ENCODE assay signal across 8 mouse cellular contexts in the genomic region with DNA sequence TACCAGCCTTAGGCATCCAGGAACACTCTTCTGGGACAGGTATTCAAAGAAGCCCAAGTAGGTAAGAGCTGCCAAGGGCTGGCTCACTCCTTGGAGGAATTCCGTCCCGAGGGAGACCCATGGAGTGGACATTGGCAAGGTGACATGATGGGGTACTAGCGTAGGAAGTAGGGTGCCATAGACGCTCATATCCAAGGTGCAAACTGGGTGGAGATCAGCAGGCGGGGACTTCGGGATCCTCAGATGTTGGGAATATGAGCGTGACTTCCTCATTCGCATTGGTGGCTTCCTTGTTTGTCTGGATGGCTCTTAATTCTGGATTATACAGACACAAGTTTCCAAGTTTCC. TPM values are rescaled to one million over a fixed set of nuclear protein-coding genes. Genes with fewer than 3 reads are reported as not detected.
DNase-seq lines count a peak whose midpoint lies in the region; ATAC-seq and TF ChIP-seq lines count a peak whose summit lies in the region.

No protein-coding gene starts in this region.

- H3K4me2 ChIP-seq in liver, embryonic 15.5 days: peak overlapping the region; percentile 97
- peak overlapping the region; percentile 84 for H3K4me2 ChIP-seq in stomach, embryonic 16.5 days (ENCODE audit: low read depth, low read length)

- no peaks in the 10 kb centered on the region for H3K27me3 ChIP-seq in testis, adult 2 months (ENCODE audit: control insufficient read depth, insufficient read depth, low read length)
- H3K27me3 ChIP-seq in liver, embryonic 15.5 days: no peaks in the 10 kb centered on the region; the same call in 1 of the 2 replicates
- no peaks in the 10 kb centered on the region for H3K27me3 ChIP-seq in stomach, embryonic 16.5 days (ENCODE audit: control insufficient read depth, insufficient read depth, low read length)

- peak overlapping the region; percentile 35 for H3K4me3 ChIP-seq in testis, adult 2 months (ENCODE audit: control insufficient read depth, low read depth, low read length)
- H3K4me3 ChIP-seq in liver, embryonic 15.5 days (replicated peaks): peak overlapping the region; percentile 79
- H3K4me3 ChIP-seq in stomach, embryonic 16.5 days (replicated peaks; ENCODE audit: low read length): peak overlapping the region; percentile 76

- 20% methylated on average over 8 of the region's 8 CpGs for WGBS in liver, embryonic 15.5 days (ENCODE audit: insufficient replicate concordance)
- 13% methylated on average over 8 of the region's 8 CpGs for WGBS in stomach, embryonic 16.5 days

- peak; percentile 7 for DNase-seq in cerebellum, adult 8-10 months
- DNase-seq in cerebellum, postnatal 36 days: no peak
- no peak for DNase-seq in testis, postnatal 10 days (ENCODE audit: low spot score)
- DNase-seq in adrenal gland, postnatal 10 days: no peak
- no peak for DNase-seq in cerebellum, adult 11-12 months

- H3K9me3 ChIP-seq in liver, embryonic 15.5 days (replicated peaks): no peaks in the 10 kb centered on the region
- no peaks in the 10 kb centered on the region for H3K9me3 ChIP-seq in stomach, embryonic 16.5 days (replicated peaks; ENCODE audit: control insufficient read depth, low read length)

- TF ChIP-seq CTCF in testis, adult 2 months (IDR thresholded peaks at IDR 0.05; ENCODE audit: control insufficient read depth, insufficient read depth, insufficient replicate concordance, low read depth, low read length): no peak

- H3K27ac ChIP-seq in testis, adult 2 months (ENCODE audit: control insufficient read depth, insufficient read depth, low read depth, low read length): no peak overlapping the region
- peak overlapping the region; percentile 72; the same call in 1 of the 2 replicates for H3K27ac ChIP-seq in liver, embryonic 15.5 days (replicated peaks)
- H3K27ac ChIP-seq in stomach, embryonic 16.5 days (ENCODE audit: low read length): no peak overlapping the region

- H3K4me1 ChIP-seq in testis, adult 2 months (ENCODE audit: control insufficient read depth, insufficient read depth, low read length): peaks cover 7% of the 10 kb centered on the region
- peaks cover 40% of the 10 kb centered on the region for H3K4me1 ChIP-seq in liver, embryonic 15.5 days (replicated peaks)
- H3K4me1 ChIP-seq in stomach, embryonic 16.5 days (ENCODE audit: control insufficient read depth, insufficient read depth, low read length): no peaks in the 10 kb centered on the region

- no peak for TF ChIP-seq POLR2A in testis, adult 2 months (IDR thresholded peaks at IDR 0.05; ENCODE audit: control insufficient read depth, low read depth, low read length)

- peak overlapping the region; percentile 83 for H3K9ac ChIP-seq in liver, embryonic 15.5 days
- H3K9ac ChIP-seq in stomach, embryonic 16.5 days (ENCODE audit: low read length): peak overlapping the region; percentile 90

- H3K36me3 ChIP-seq in testis, adult 2 months (ENCODE audit: control insufficient read depth, insufficient read depth, low read length): no peaks in the 10 kb centered on the region
- H3K36me3 ChIP-seq in liver, embryonic 15.5 days (replicated peaks): peaks cover 29% of the 10 kb centered on the region
- H3K36me3 ChIP-seq in stomach, embryonic 16.5 days (ENCODE audit: control insufficient read depth, insufficient read depth, low read length): no peaks in the 10 kb centered on the region

- peak; percentile 23; the same call in 1 of the 2 replicates for ATAC-seq in liver, embryonic 15.5 days (ENCODE audit: insufficient read depth)
- no peak for ATAC-seq in stomach, embryonic 16.5 days (ENCODE audit: insufficient read depth, low FRiP score)

RNA-seq across cellular contexts. Expression of a gene that starts 23.5 kb away (rescaled TPM):
- polyA plus RNA-seq in testis, adult 2 months (2012; rRNA removed): 4.9 and 5.0 TPM in 2 replicates
- 3.7 and 5.5 TPM in 2 replicates for polyA plus RNA-seq in liver, embryonic 15.5 days (2015; fragmentation: Nextera tagmentation; extraction: Ambion mirVana)
- polyA plus RNA-seq in stomach, embryonic 16.5 days (2015; fragmentation: Nextera tagmentation; extraction: Ambion mirVana): 5.8 and 7.0 TPM in 2 replicates
- 1 to 10 TPM; 5.9 to 7.0 TPM for total RNA-seq in adrenal gland, postnatal 10 days (2021)

RNA-seq across cellular contexts. Expression of a gene that starts 24.4 kb away (rescaled TPM):
- polyA plus RNA-seq in testis, adult 2 months (2012; rRNA removed): 31.5 and 40.8 TPM in 2 replicates
- polyA plus RNA-seq in liver, embryonic 15.5 days (2015; fragmentation: Nextera tagmentation; extraction: Ambion mirVana): 135 and 144 TPM in 2 replicates
- polyA plus RNA-seq in stomach, embryonic 16.5 days (2015; fragmentation: Nextera tagmentation; extraction: Ambion mirVana): 176 and 187 TPM in 2 replicates
- 100 to 1,000 TPM; 135 to 182 TPM for total RNA-seq in adrenal gland, postnatal 10 days (2021)

RNA-seq across cellular contexts. Expression of a gene that starts 35.3 kb away (rescaled TPM):
- 5.4 and 5.8 TPM in 2 replicates for polyA plus RNA-seq in testis, adult 2 months (2012; rRNA removed)
- 5.5 and 5.9 TPM in 2 replicates for polyA plus RNA-seq in liver, embryonic 15.5 days (2015; fragmentation: Nextera tagmentation; extraction: Ambion mirVana)
- polyA plus RNA-seq in stomach, embryonic 16.5 days (2015; fragmentation: Nextera tagmentation; extraction: Ambion mirVana): 29.2 and 31.6 TPM in 2 replicates
- 10 to 100 TPM; 10.6 to 16.1 TPM for total RNA-seq in adrenal gland, postnatal 10 days (2021)
